Mouse (Mus musculus) left cerebral cortex, adult 18-20 months (tissue): ENCODE data around the gene Tmem50b. TPM values are rescaled to one million over a fixed set of nuclear protein-coding genes. Genes with fewer than 3 reads are reported as not detected.

ENCODE experiments used
- DNase-seq, 2 experiments: peaks; one replicate each; pipeline ENCODE4 v3.0.0; 2021 to 2022; ENCODE audit warnings: low spot score in 2 of 2, mixed read lengths in 1 of 2
- total RNA-seq, 2 experiments: library from RNA; stranded (reverse); gene quantifications; 2 replicates each; pipeline ENCODE4 v1.2.3; 2021

The Tmem50b gene
- total RNA-seq, 2 experiments from 2014 or later: 87.7 to 92.8 TPM

- DNase-seq: no peak
Observed at GRCm38 (mm10) chr16:91566002-91566401, 31.6 kb downstream of the Tmem50b start.

- no peak for DNase-seq
Observed at GRCm38 (mm10) chr16:91565292-91565951, 32.2 kb downstream of the Tmem50b start.

GRCm38 (mm10) chr16:91564580-91565291, 32.9 kb downstream of the Tmem50b start:
- no peak for DNase-seq

- DNase-seq: no peak
Observed at GRCm38 (mm10) chr16:91561541-91562457, 35.8 kb downstream of the Tmem50b start.

- peak in 1 of 2 experiments; percentile 24 for DNase-seq
Observed at GRCm38 (mm10) chr16:91561099-91561498, 36.5 kb downstream of the Tmem50b start.

GRCm38 (mm10) chr16:91557693-91558092, 39.9 kb downstream of the Tmem50b start:
- DNase-seq: peak; percentile 37 to 67

- no peak for DNase-seq
Observed at GRCm38 (mm10) chr16:91557214-91557613, 40.4 kb downstream of the Tmem50b start.

- no peak for DNase-seq
Observed at GRCm38 (mm10) chr16:91556659-91557058, 40.9 kb downstream of the Tmem50b start.

- no peak for DNase-seq
Observed at GRCm38 (mm10) chr16:91555017-91555605, 42.5 kb downstream of the Tmem50b start.

GRCm38 (mm10) chr16:91553625-91554024, 44.0 kb downstream of the Tmem50b start:
- no peak for DNase-seq

- DNase-seq: no peak
Observed at GRCm38 (mm10) chr16:91552072-91552471, 45.5 kb downstream of the Tmem50b start.

GRCm38 (mm10) chr16:91551081-91551524, 46.5 kb downstream of the Tmem50b start:
- DNase-seq: no peak

- DNase-seq: no peak
Observed at GRCm38 (mm10) chr16:91549616-91550015, 48.0 kb downstream of the Tmem50b start.

- DNase-seq: no peak
Observed at GRCm38 (mm10) chr16:91548996-91549395, 48.6 kb downstream of the Tmem50b start.

- no peak for DNase-seq
Observed at GRCm38 (mm10) chr16:91548586-91548985, 49.0 kb downstream of the Tmem50b start.

GRCm38 (mm10) chr16:91547974-91548373, 49.6 kb downstream of the Tmem50b start:
- no peak for DNase-seq

- peak in 1 of 2 experiments; percentile 47 for DNase-seq
Observed at GRCm38 (mm10) chr16:91546836-91547741, 50.5 kb downstream of the Tmem50b start, which contains the start of gene Ifngr2. Gene Ifngr2, plus strand, starts transcription at chr16:91547072.

- no peak for DNase-seq
Observed at GRCm38 (mm10) chr16:91546391-91546835, 51.2 kb downstream of the Tmem50b start.

- DNase-seq: no peak
Observed at GRCm38 (mm10) chr16:91545597-91546281, 51.9 kb downstream of the Tmem50b start.
